Mouse (Mus musculus) brain, embryonic 18.5 days (tissue): ENCODE results near the gene Tmcc2.

Experiments
- DNase-seq: peaks from one replicate; pipeline ENCODE4 v3.0.0-alpha.2; 2012; ENCODE audit warnings: low read depth, low spot score

The Tmcc2 gene

GRCm38 (mm10) chr1:132315889-132316624 is 75.0 kb downstream of the Tmcc2 start, which contains the start of gene Nuak2:
TSS of gene Nuak2 (plus strand) at chr1:132316126.
- DNase-seq, result peak; percentile 71

- DNase-seq, result no peak
Observed at GRCm38 (mm10) chr1:132312703-132313102, 78.4 kb downstream of the Tmcc2 start.

GRCm38 (mm10) chr1:132312043-132312442 is 79.0 kb downstream of the Tmcc2 start:
- DNase-seq, result no peak

- no peak for DNase-seq
Observed at GRCm38 (mm10) chr1:132311174-132311859, 79.8 kb downstream of the Tmcc2 start.

GRCm38 (mm10) chr1:132310754-132311153 is 80.3 kb downstream of the Tmcc2 start:
- DNase-seq, result no peak

GRCm38 (mm10) chr1:132308674-132309073 is 82.4 kb downstream of the Tmcc2 start:
- no peak for DNase-seq

GRCm38 (mm10) chr1:132307962-132308361 is 83.1 kb downstream of the Tmcc2 start:
- no peak for DNase-seq

GRCm38 (mm10) chr1:132306808-132307207 is 84.3 kb downstream of the Tmcc2 start:
- DNase-seq, result no peak
